In the genomic region with DNA sequence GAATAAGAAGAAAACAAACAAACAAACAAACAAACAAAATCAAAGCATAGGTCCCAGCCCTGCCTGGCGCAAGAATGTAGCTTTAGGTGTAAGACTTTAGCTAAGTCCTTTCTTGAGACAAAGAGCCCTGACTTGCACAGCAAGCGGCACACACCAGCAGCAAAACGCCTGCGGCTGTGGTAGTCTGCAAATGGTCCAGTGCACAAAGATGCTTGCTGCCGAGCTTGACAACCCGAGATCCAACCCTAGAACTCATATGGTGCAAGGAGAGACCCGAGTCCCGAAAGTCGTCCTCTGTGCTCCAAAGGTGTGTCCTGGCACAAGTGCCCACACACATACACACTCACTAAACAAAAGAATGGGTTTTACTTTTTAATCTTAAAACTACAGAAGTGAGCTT, we compare ENCODE assay signal across 9 mouse cellular contexts. TPM values are rescaled to one million over a fixed set of nuclear protein-coding genes. Genes with fewer than 3 reads are reported as not detected.
DNase-seq lines count a peak whose midpoint lies in the region; ATAC-seq and TF ChIP-seq lines count a peak whose summit lies in the region.
"Had no signal": no experiment of that assay in that cellular context is flagged by ENCODE, and none has a peak within 500 bp of the region (broad histone marks: within the 10 kb centered on the region; RNA-seq: fewer than 3 reads in every experiment).

No protein-coding gene starts in this region.

- no peak for ATAC-seq in heart, embryonic 11.5 days (replicated peaks; ENCODE audit: insufficient number of reproducible peaks, low FRiP score, low TSS enrichment)
- no peak for ATAC-seq in midbrain, postnatal 0 days (ENCODE audit: low FRiP score)
- no peak for ATAC-seq in limb, embryonic 13.5 days (ENCODE audit: low FRiP score, low read depth)
- ATAC-seq in stomach, embryonic 16.5 days (ENCODE audit: insufficient read depth, low FRiP score) = no peak

- no peak overlapping the region for H3K9ac ChIP-seq in heart, embryonic 11.5 days (ENCODE audit: low read depth, low read length)
- no peak overlapping the region for H3K9ac ChIP-seq in midbrain, postnatal 0 days (replicated peaks; ENCODE audit: low read length, poor library complexity, severe bottlenecking)
- peak overlapping the region; percentile 48 for H3K9ac ChIP-seq in limb, embryonic 13.5 days
- no peak overlapping the region for H3K9ac ChIP-seq in stomach, embryonic 16.5 days (ENCODE audit: low read length)
- H3K9ac ChIP-seq: liver, embryonic 14.5 days had no signal

- DNase-seq in heart, postnatal 4 days = no peak
- no peak for DNase-seq in midbrain, embryonic 10.5 days (ENCODE audit: low spot score)
- DNase-seq in midbrain, postnatal 0 days (ENCODE audit: low spot score) = no peak
- DNase-seq in urinary bladder, postnatal 10 days (ENCODE audit: low spot score) = no peak
- DNase-seq in ovary, adult 18-20 months (ENCODE audit: low spot score) = no peak

- peak overlapping the region; percentile 88 for H3K27ac ChIP-seq in heart, embryonic 11.5 days (ENCODE audit: low read depth, low read length)
- H3K27ac ChIP-seq in midbrain, embryonic 10.5 days (replicated peaks) = peak overlapping the region; percentile 84
- H3K27ac ChIP-seq in midbrain, postnatal 0 days (ENCODE audit: low read depth, low read length) = no peak overlapping the region
- H3K27ac ChIP-seq in limb, embryonic 13.5 days = peak overlapping the region; percentile 95
- peak overlapping the region; percentile 82 for H3K27ac ChIP-seq in stomach, embryonic 16.5 days (ENCODE audit: low read length)
- H3K27ac ChIP-seq: liver, embryonic 14.5 days had no signal

- WGBS in heart, embryonic 11.5 days (ENCODE audit: insufficient replicate concordance) = 44% methylated on average over 9 of the region's 9 CpGs
- 47% methylated on average over 9 of the region's 9 CpGs for WGBS in midbrain, embryonic 10.5 days
- WGBS in midbrain, postnatal 0 days = 63% methylated on average over 9 of the region's 9 CpGs
- WGBS in limb, embryonic 13.5 days = 42% methylated on average over 9 of the region's 9 CpGs
- WGBS in stomach, embryonic 16.5 days = 65% methylated on average over 9 of the region's 9 CpGs

- no peak overlapping the region for H3K4me3 ChIP-seq in heart, embryonic 11.5 days (ENCODE audit: low read depth, low read length)
- H3K4me3 ChIP-seq in midbrain, embryonic 10.5 days = peak overlapping the region; percentile 27; the same call in 1 of the 2 replicates
- H3K4me3 ChIP-seq in midbrain, postnatal 0 days (ENCODE audit: low read depth, low read length) = no peak overlapping the region
- H3K4me3 ChIP-seq in limb, embryonic 13.5 days = no peak overlapping the region
- H3K4me3 ChIP-seq in stomach, embryonic 16.5 days (replicated peaks; ENCODE audit: low read length) = no peak overlapping the region

- no peaks in the 10 kb centered on the region; the same call in 1 of the 2 replicates for H3K27me3 ChIP-seq in heart, embryonic 11.5 days (ENCODE audit: control insufficient read depth, insufficient read depth, low read length)
- peaks cover 17% of the 10 kb centered on the region for H3K27me3 ChIP-seq in midbrain, embryonic 10.5 days (ENCODE audit: low read depth, poor library complexity, severe bottlenecking)
- 0 out of 2 replicates have a peak, but pooled peaks cover 3% of the 10 kb centered on the region for H3K27me3 ChIP-seq in midbrain, postnatal 0 days (ENCODE audit: insufficient read depth, low read length)
- H3K27me3 ChIP-seq in limb, embryonic 13.5 days = no peaks in the 10 kb centered on the region
- H3K27me3 ChIP-seq in stomach, embryonic 16.5 days (ENCODE audit: control insufficient read depth, insufficient read depth, low read length) = no peaks in the 10 kb centered on the region

- TF ChIP-seq CTCF in midbrain, postnatal 0 days (IDR thresholded peaks at IDR 0.05) = no peak

- no peaks in the 10 kb centered on the region for H3K9me3 ChIP-seq in heart, embryonic 11.5 days (replicated peaks; ENCODE audit: control insufficient read depth, low read length)
- H3K9me3 ChIP-seq in midbrain, embryonic 10.5 days (replicated peaks) = no peaks in the 10 kb centered on the region
- no peaks in the 10 kb centered on the region for H3K9me3 ChIP-seq in midbrain, postnatal 0 days (ENCODE audit: low read length)
- peaks cover 3% of the 10 kb centered on the region; the same call in 1 of the 2 replicates for H3K9me3 ChIP-seq in limb, embryonic 13.5 days
- H3K9me3 ChIP-seq in stomach, embryonic 16.5 days (replicated peaks; ENCODE audit: control insufficient read depth, low read length) = no peaks in the 10 kb centered on the region

- peak overlapping the region; percentile 52; the same call in 1 of the 2 replicates for H3K4me2 ChIP-seq in heart, embryonic 11.5 days
- H3K4me2 ChIP-seq in midbrain, postnatal 0 days (ENCODE audit: low read depth, low read length, poor library complexity, severe bottlenecking) = no peak overlapping the region
- peak overlapping the region; percentile 51 for H3K4me2 ChIP-seq in limb, embryonic 13.5 days (replicated peaks)
- no peak overlapping the region for H3K4me2 ChIP-seq in stomach, embryonic 16.5 days (ENCODE audit: low read depth, low read length)

- peaks cover 33% of the 10 kb centered on the region for H3K4me1 ChIP-seq in heart, embryonic 11.5 days (ENCODE audit: control insufficient read depth, insufficient read depth, low read length)
- H3K4me1 ChIP-seq in midbrain, embryonic 10.5 days = peaks cover 47% of the 10 kb centered on the region
- 0 out of 2 replicates have a peak, but pooled peaks cover 3% of the 10 kb centered on the region for H3K4me1 ChIP-seq in midbrain, postnatal 0 days (ENCODE audit: insufficient read depth, low read length)
- peaks cover 52% of the 10 kb centered on the region for H3K4me1 ChIP-seq in limb, embryonic 13.5 days
- H3K4me1 ChIP-seq in stomach, embryonic 16.5 days (ENCODE audit: control insufficient read depth, insufficient read depth, low read length) = peaks cover 20% of the 10 kb centered on the region

- H3K36me3 ChIP-seq in heart, embryonic 11.5 days (ENCODE audit: control insufficient read depth, insufficient read depth, low read length) = no peaks in the 10 kb centered on the region
- no peaks in the 10 kb centered on the region for H3K36me3 ChIP-seq in midbrain, embryonic 10.5 days
- H3K36me3 ChIP-seq in midbrain, postnatal 0 days (ENCODE audit: insufficient read depth, low read length) = no peaks in the 10 kb centered on the region
- H3K36me3 ChIP-seq in limb, embryonic 13.5 days = peaks cover 16% of the 10 kb centered on the region
- no peaks in the 10 kb centered on the region for H3K36me3 ChIP-seq in stomach, embryonic 16.5 days (ENCODE audit: control insufficient read depth, insufficient read depth, low read length)

RNA-seq across cellular contexts. Expression of a gene that starts 19.7 kb away (rescaled TPM):
- 13.3 and 16.3 TPM in 2 replicates for polyA plus RNA-seq in heart, embryonic 11.5 days (2014; fragmentation: Nextera tagmentation; extraction: Ambion mirVana)
- 10 to 100 TPM; 10.7 to 11.4 TPM for total RNA-seq in heart, postnatal 4 days (2021)
- polyA plus RNA-seq in midbrain, embryonic 10.5 days (2016; fragmentation: Nextera tagmentation; extraction: Ambion mirVana) = 38.0 and 44.3 TPM in 2 replicates
- 61.9 and 65.1 TPM in 2 replicates for total RNA-seq in midbrain, postnatal 0 days (2014; rRNA removed)
- 35.5 and 35.7 TPM in 2 replicates for polyA plus RNA-seq in midbrain, postnatal 0 days (2015; fragmentation: Nextera tagmentation; extraction: Ambion mirVana)
- polyA plus RNA-seq in limb, embryonic 13.5 days (2015; fragmentation: Nextera tagmentation; extraction: Ambion mirVana) = 136 and 141 TPM in 2 replicates
- polyA plus RNA-seq in stomach, embryonic 16.5 days (2015; fragmentation: Nextera tagmentation; extraction: Ambion mirVana) = 9.5 and 13.4 TPM in 2 replicates

RNA-seq across cellular contexts. Expression of a gene that starts 44.7 kb away (rescaled TPM):
- polyA plus RNA-seq in heart, embryonic 11.5 days (2014; fragmentation: Nextera tagmentation; extraction: Ambion mirVana) = 41.4 and 45.5 TPM in 2 replicates
- 10 to 100 TPM; 14.2 to 14.3 TPM for total RNA-seq in heart, postnatal 4 days (2021)
- polyA plus RNA-seq in midbrain, embryonic 10.5 days (2016; fragmentation: Nextera tagmentation; extraction: Ambion mirVana) = 104 and 114 TPM in 2 replicates
- 33.5 and 42.3 TPM in 2 replicates for total RNA-seq in midbrain, postnatal 0 days (2014; rRNA removed)
- 122 and 137 TPM in 2 replicates for polyA plus RNA-seq in midbrain, postnatal 0 days (2015; fragmentation: Nextera tagmentation; extraction: Ambion mirVana)
- polyA plus RNA-seq in limb, embryonic 13.5 days (2015; fragmentation: Nextera tagmentation; extraction: Ambion mirVana) = 60.4 and 65.8 TPM in 2 replicates
- polyA plus RNA-seq in stomach, embryonic 16.5 days (2015; fragmentation: Nextera tagmentation; extraction: Ambion mirVana) = 54.1 and 57.3 TPM in 2 replicates

Comparison
In these comparisons a context has a peak if more than half of its experiments do, and no peak if none do; other contexts are left out.
1. H3K4me2 ChIP-seq: peak in heart, embryonic 11.5 days (single experiment) and limb, embryonic 13.5 days (single experiment); none in midbrain, postnatal 0 days (single experiment) and stomach, embryonic 16.5 days (single experiment).